Mouse (Mus musculus): ENCODE data around the gene Arsb.

- no peak for TF ChIP-seq CTCF (IDR thresholded peaks at IDR 0.05; ENCODE audit: low read depth)
- no peak for TF ChIP-seq EP300 (IDR thresholded peaks at IDR 0.05; ENCODE audit: low read depth)
Measured at GRCm38 (mm10) chr13:93906552-93907245, 135.3 kb downstream of the Arsb start.

Data from liver, postnatal 0 days (tissue).